Mouse (Mus musculus) forebrain, embryonic 13.5 days (tissue): Measurements from ENCODE around the gene Klf1. TPM values are rescaled to one million over a fixed set of nuclear protein-coding genes. Genes with fewer than 3 reads are reported as not detected.

ENCODE experiments used
- ATAC-seq: fragments of 200-750 bp; cut with Nextera tagmentation; 2 replicates; pipeline ENCODE4 v1.8.0; 2017
- H3K27ac ChIP-seq: fragments of 300-500 bp; sonication (generic); 2 replicates; pipeline ENCODE4 v1.5.1; 2015; ENCODE audit warnings: inconsistent platforms, mild to moderate bottlenecking, moderate library complexity
- H3K27me3 ChIP-seq: fragments of 300-500 bp; sonication (generic); 2 replicates; pipeline ENCODE4 v1.6.1; 2015; ENCODE audit warnings: mild to moderate bottlenecking, inconsistent platforms
- H3K36me3 ChIP-seq: fragments of 300-500 bp; sonication (generic); 2 replicates; pipeline ENCODE4 v1.6.1; 2015; ENCODE audit warnings: mild to moderate bottlenecking, inconsistent platforms; ENCODE audit not compliant: poor library complexity, severe bottlenecking
- H3K4me1 ChIP-seq: fragments of 300-500 bp; sonication (generic); 2 replicates; pipeline ENCODE4 v1.6.1; 2015; ENCODE audit warnings: inconsistent platforms
- H3K4me2 ChIP-seq: fragments of 300-500 bp; sonication (generic); 2 replicates; pipeline ENCODE4 v1.6.1; 2015; ENCODE audit warnings: inconsistent platforms, mild to moderate bottlenecking, moderate library complexity
- H3K4me3 ChIP-seq: fragments of 300-500 bp; sonication (generic); 2 replicates; pipeline ENCODE4 v1.5.1; 2015; ENCODE audit warnings: mild to moderate bottlenecking, inconsistent platforms
- H3K9ac ChIP-seq: fragments of 300-500 bp; sonication (generic); 2 replicates; pipeline ENCODE4 v1.6.1; 2015; ENCODE audit warnings: mild to moderate bottlenecking, inconsistent platforms
- H3K9me3 ChIP-seq: fragments of 300-500 bp; sonication (generic); replicated peaks from 2 replicates; pipeline ENCODE4 v1.6.1; 2016; ENCODE audit warnings: inconsistent platforms
- WGBS: fragments of 180-500 bp; shearing (Covaris S2); methylation state at CpG from one replicate; pipeline ENCODE4 v1.1.7; 2015; 5-methylcytosine and 5-hydroxymethylcytosine counted together
- polyA plus RNA-seq: library from polyadenylated mRNA; unstranded; fragments of >200 nt; fragmentation: Nextera tagmentation; extraction: Ambion mirVana; gene quantifications from 2 replicates; pipeline ENCODE4 v1.2.1, GENCODE M21; 2015

The Klf1 gene
- polyA plus RNA-seq, 1 experiment from 2014 or later = 0.74 TPM

DNA sequence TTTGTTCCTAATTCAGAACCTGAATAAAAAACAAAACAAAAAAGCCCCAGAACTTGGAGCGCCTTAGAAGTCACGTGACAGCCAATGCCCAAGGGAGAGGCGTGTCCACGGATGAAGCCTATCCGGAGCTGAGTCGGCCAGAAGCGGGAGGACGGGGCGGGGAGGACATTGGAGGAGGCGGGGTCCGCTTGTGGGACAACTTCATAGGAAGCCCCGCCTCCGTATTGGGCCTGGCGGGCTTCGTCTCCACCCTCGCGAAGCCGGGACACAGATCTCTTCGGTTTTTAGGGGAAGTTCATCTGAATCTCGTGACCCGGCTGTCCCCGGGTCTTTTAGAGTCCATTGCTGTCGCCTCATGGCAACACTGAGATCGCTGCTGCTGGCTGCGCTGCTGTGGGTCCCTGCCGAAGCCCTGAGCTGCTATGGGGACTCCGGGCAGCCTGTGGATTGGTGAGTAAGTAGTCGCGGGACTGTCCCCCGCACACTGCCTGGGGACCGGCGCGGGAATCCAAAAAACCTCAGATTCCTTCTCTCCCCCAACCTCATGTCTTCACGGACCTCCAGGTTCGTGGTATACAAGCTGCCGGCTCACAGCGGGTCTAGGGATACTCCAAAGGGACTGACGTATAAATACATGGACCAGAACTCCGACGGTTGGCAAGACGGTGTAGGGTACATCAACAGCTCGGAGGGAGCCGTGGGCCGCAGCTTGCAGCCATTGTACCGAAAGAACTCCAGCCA, 6.9 kb downstream of the Klf1 start, which contains the start of gene Dnase2a:
Dnase2a (plus strand) TSS at position 140 of the 741 bp plus-strand sequence.
- Histone ChIP-seq H3K27me3 (peaks cover 35% of the 10 kb centered on the region), H3K9me3 (no peaks in the 10 kb centered on the region), H3K9ac (peak within 1 kb of the TSS; percentile 70), H3K4me3 (peak within 1 kb of the TSS; percentile 47), H3K36me3 (peaks cover 40% of the 10 kb centered on the region), H3K4me1 (peaks cover 24% of the 10 kb centered on the region), H3K27ac (peak within 1 kb of the TSS; percentile 44; the same call in 1 of the 2 replicates), H3K4me2 (peak within 1 kb of the TSS; percentile 74)
- ATAC-seq = peak; percentile 85
- WGBS = under 1% methylated on average over 45 of the region's 45 CpGs

- ATAC-seq = 0 out of 2 replicates have a peak, but pooled peaks have one; percentile 1
- Histone ChIP-seq H3K4me3 (peak overlapping the region; percentile 47), H3K9me3 (no peaks in the 10 kb centered on the region), H3K27ac (no peak overlapping the region), H3K4me2 (peak overlapping the region; percentile 74), H3K4me1 (peaks cover 23% of the 10 kb centered on the region), H3K36me3 (peaks cover 44% of the 10 kb centered on the region), H3K27me3 (peaks cover 41% of the 10 kb centered on the region), H3K9ac (peak overlapping the region; percentile 70)
- 49% methylated on average over 20 of the region's 20 CpGs for WGBS
Observed at GRCm38 (mm10) chr8:84909162-84909767, 7.5 kb downstream of the Klf1 start.

DNA sequence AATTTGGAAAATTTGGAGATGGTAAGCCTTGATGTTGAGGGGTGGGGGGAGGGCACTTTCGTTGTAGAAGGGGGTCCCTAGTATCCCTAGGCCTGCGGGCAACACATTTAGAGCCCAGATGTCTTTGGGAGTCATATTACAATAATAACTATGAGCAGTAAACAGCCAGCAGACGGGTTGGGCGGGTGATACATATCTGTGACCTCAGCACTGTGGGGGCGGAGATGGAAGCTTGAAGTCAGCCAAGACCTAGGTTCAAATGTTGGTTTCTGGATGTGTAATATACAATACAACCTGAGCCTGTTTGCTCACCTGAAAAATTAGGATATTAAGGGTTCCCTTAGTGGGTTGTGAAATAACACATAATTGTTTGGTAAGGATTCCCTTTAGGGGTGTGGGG, 8.2 kb downstream of the Klf1 start:
- Histone ChIP-seq H3K27ac (no peak overlapping the region), H3K36me3 (peaks cover 51% of the 10 kb centered on the region), H3K27me3 (peaks cover 48% of the 10 kb centered on the region), H3K9me3 (no peaks in the 10 kb centered on the region), H3K4me3 (no peak overlapping the region), H3K4me2 (no peak overlapping the region; the same call in 1 of the 2 replicates), H3K4me1 (peaks cover 23% of the 10 kb centered on the region), H3K9ac (no peak overlapping the region)
- no peak for ATAC-seq
- 91% methylated on average over 5 of the region's 5 CpGs for WGBS

GRCm38 (mm10) chr8:84910551-84910950, 8.8 kb downstream of the Klf1 start:
- peaks cover 57% of the 10 kb centered on the region for H3K36me3 ChIP-seq
- H3K4me3 ChIP-seq = no peak overlapping the region
- WGBS = 89% methylated on average over 6 of the region's 6 CpGs
- no peak for ATAC-seq
- H3K9me3 ChIP-seq = no peaks in the 10 kb centered on the region
- no peak overlapping the region for H3K4me2 ChIP-seq
- H3K27ac ChIP-seq = no peak overlapping the region
- H3K27me3 ChIP-seq = peaks cover 54% of the 10 kb centered on the region
- peak overlapping the region; percentile 30 for H3K9ac ChIP-seq
- peaks cover 23% of the 10 kb centered on the region for H3K4me1 ChIP-seq

DNA sequence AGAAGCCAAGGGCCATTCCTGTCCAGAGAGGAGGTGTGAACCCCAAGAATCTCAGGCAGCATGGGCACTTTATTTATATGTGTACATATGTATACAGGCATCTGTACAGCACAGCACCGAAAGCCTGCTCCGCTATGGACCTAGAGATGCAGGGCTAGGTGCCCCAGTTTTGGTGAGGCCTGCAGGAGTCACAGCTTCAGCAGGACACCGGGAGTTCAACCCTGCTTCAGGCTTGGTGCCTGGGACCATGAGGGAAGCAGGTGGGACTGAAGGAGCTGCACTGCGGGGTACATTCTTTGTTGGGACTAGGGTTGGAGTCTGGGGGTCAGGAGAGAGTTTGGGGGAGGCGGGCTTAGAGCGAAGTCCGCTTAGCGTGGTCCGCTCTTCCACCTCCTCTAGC, 10.1 kb downstream of the Klf1 start:
- Histone ChIP-seq H3K27me3 (peaks cover 59% of the 10 kb centered on the region), H3K9ac (no peak overlapping the region), H3K4me1 (peaks cover 23% of the 10 kb centered on the region), H3K27ac (no peak overlapping the region), H3K36me3 (peaks cover 70% of the 10 kb centered on the region), H3K9me3 (no peaks in the 10 kb centered on the region), H3K4me3 (no peak overlapping the region), H3K4me2 (no peak overlapping the region)
- ATAC-seq = no peak
- 81% methylated on average over 9 of the region's 9 CpGs for WGBS

DNA sequence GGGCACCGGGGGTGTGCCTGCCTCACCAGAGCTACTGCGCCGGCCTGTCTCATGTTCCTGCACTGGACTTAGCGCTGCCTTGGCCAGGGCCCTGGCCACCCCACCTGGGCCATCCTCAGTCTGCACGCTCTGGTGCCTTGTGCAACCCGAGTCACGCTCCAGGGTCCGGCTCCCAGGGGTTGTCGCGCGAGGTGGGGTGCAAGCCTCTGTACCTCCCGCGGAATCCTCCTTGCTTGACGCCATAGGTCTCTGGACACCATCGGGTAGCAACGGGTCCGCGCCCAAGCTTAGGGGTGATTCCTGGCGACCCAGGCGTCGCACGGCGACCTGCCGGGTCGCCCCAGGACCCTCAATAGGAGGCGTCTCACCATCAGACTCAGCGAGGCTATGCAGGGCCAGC, 10.7 kb downstream of the Klf1 start:
- no peaks in the 10 kb centered on the region for H3K9me3 ChIP-seq
- H3K4me1 ChIP-seq = peaks cover 23% of the 10 kb centered on the region
- H3K4me2 ChIP-seq = peak overlapping the region; percentile 65
- H3K4me3 ChIP-seq = peak overlapping the region; percentile 34
- 28% methylated on average over 27 of the region's 27 CpGs for WGBS
- peak overlapping the region; percentile 45; the same call in 1 of the 2 replicates for H3K9ac ChIP-seq
- H3K36me3 ChIP-seq = peaks cover 76% of the 10 kb centered on the region
- ATAC-seq = no peak
- peaks cover 59% of the 10 kb centered on the region for H3K27me3 ChIP-seq
- H3K27ac ChIP-seq = no peak overlapping the region

DNA sequence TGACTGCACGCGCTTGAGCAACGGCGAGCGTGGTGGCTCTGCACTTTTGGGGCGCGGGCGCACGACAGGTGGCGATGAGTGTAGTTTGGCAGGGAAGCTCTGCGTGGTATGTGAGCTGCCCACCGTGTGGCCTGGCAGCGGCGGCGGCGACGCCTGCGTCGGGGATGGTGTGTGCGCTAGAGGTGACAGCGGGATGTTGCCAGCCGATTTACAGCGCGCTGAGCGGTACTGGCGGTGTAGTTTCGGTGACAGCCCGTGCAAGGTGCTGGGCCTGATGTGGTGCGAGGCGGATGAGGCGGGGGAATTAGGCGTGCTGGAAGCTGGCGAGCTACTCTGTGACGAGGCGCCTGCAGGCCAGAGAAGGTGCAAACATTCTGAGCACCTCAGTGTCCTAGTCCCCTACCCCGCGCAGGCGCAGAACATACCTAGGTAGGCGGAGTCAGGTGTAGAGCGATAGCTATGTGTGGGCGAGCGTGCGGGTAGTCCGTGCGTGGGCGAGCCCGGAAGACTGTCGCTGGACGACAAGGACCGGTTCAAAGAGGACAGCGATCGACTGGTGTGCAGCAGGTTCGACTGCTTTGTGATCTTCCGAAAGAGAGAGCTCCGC, 11.3 kb downstream of the Klf1 start:
- no peaks in the 10 kb centered on the region for H3K9me3 ChIP-seq
- peak overlapping the region; percentile 45 for H3K9ac ChIP-seq
- peak; percentile 5; the same call in 1 of the 2 replicates for ATAC-seq
- 3% methylated on average over 54 of the region's 55 CpGs for WGBS
- H3K27me3 ChIP-seq = peaks cover 60% of the 10 kb centered on the region
- H3K27ac ChIP-seq = no peak overlapping the region
- peaks cover 23% of the 10 kb centered on the region for H3K4me1 ChIP-seq
- H3K4me2 ChIP-seq = peak overlapping the region; percentile 65
- peaks cover 82% of the 10 kb centered on the region for H3K36me3 ChIP-seq
- H3K4me3 ChIP-seq = peak overlapping the region; percentile 34

DNA sequence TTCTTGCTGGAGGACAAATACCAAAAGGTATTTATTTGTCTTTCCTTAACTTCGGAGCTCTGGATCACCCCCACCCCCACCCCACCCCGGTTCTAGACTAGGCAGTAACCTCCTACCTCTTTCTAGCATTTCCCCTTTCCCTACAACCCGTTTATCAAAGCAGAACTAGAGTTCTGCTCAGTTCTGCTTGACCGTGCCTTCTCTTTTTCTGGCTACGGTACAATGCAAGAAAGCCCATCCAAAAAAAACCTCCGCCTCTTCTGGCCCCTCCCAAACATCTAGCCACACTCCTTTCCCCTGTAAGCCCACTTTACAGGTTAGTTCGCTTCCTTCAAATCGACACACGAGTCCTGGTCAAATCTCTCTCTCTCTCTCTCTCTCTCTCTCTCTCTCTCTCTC, 11.8 kb downstream of the Klf1 start:
- Histone ChIP-seq H3K9me3 (no peaks in the 10 kb centered on the region), H3K4me3 (peak overlapping the region; percentile 34), H3K36me3 (peaks cover 87% of the 10 kb centered on the region), H3K9ac (peak overlapping the region; percentile 45), H3K27me3 (peaks cover 62% of the 10 kb centered on the region), H3K4me1 (peaks cover 23% of the 10 kb centered on the region), H3K27ac (no peak overlapping the region), H3K4me2 (peak overlapping the region; percentile 65)
- ATAC-seq = no peak
- WGBS = 12% methylated on average over 9 of the region's 9 CpGs

DNA sequence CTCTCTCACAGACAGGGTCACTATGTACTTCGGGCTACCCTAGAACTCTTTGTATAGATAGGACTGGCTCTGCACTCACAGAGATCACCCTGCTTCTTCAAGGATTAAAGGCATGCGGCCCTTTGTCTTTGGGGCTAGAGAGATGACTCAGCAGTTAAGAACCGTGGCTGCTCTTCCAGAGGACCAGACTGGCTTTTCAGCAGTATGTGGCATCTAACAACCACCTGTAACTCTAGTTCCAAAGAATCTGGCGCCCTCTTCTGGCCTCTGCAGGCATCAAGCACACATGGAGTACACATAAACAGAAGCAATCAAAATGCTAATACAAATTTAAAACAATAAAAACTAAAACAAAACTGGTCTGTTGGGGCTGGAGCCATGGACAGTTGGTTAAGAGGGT, 12.2 kb downstream of the Klf1 start:
- Histone ChIP-seq H3K27me3 (peaks cover 62% of the 10 kb centered on the region), H3K4me3 (no peak overlapping the region), H3K36me3 (peaks cover 91% of the 10 kb centered on the region), H3K4me2 (no peak overlapping the region), H3K9ac (no peak overlapping the region), H3K4me1 (peaks cover 19% of the 10 kb centered on the region), H3K9me3 (no peaks in the 10 kb centered on the region), H3K27ac (no peak overlapping the region)
- no peak for ATAC-seq
- WGBS = 34% methylated on average over 4 of the region's 4 CpGs

- no peak overlapping the region for H3K27ac ChIP-seq
- peaks cover 57% of the 10 kb centered on the region for H3K27me3 ChIP-seq
- WGBS = 88% methylated on average over 8 of the region's 8 CpGs
- no peak overlapping the region for H3K4me3 ChIP-seq
- H3K9me3 ChIP-seq = no peaks in the 10 kb centered on the region
- H3K9ac ChIP-seq = no peak overlapping the region
- H3K4me1 ChIP-seq = peaks cover 10% of the 10 kb centered on the region
- H3K36me3 ChIP-seq = peaks cover 94% of the 10 kb centered on the region
- no peak for ATAC-seq
- H3K4me2 ChIP-seq = no peak overlapping the region
Observed at GRCm38 (mm10) chr8:84915269-84915668, 13.5 kb downstream of the Klf1 start.

DNA sequence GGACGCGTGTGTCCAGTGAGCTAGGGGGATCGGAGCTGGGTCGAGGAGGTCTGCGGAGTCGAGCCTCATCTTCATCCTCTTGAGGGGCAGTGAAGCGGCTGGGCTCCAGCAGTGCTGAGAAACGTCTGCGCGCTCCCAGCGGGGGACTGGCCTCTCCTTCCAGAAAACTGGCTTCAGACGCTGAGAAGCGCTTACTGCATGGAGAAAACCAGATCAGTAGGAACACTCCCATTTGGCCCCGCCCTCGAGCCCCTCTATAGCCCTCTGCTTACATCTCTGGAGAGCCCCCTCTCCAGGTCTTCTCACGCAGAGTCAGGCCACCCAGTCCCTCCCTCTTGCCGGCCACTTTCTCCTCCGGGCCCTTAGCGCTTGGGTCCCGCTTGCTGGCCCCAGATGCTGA, 16.1 kb downstream of the Klf1 start:
- no peaks in the 10 kb centered on the region for H3K9me3 ChIP-seq
- no peak for ATAC-seq
- H3K4me3 ChIP-seq = no peak overlapping the region
- H3K4me2 ChIP-seq = no peak overlapping the region
- H3K36me3 ChIP-seq = peaks cover 93% of the 10 kb centered on the region
- peaks cover 34% of the 10 kb centered on the region for H3K27me3 ChIP-seq
- no peak overlapping the region for H3K27ac ChIP-seq
- peaks cover 7% of the 10 kb centered on the region for H3K4me1 ChIP-seq
- 33% methylated on average over 20 of the region's 20 CpGs for WGBS
- H3K9ac ChIP-seq = no peak overlapping the region

DNA sequence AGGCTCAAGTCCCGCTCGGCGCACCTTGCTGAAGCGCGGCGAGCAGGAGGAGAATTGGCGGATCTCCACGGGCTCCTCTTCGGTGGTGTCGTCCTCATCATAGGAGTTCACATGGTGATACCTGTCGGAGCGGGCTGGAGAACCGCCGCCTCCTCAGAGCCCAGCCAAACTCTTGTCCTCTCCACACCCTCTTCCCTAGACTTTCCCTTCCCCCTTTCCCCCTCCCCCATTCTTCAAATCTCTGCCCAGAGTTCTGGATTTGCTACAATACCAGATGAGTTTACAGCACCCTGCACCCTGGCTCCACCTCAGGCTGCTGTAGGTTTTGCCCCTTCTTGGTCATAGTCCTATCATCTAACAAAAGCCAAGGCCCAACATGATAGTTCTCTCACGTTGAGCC, 16.9 kb downstream of the Klf1 start:
- ATAC-seq = no peak
- Histone ChIP-seq H3K4me1 (no peaks in the 10 kb centered on the region), H3K4me2 (no peak overlapping the region), H3K4me3 (no peak overlapping the region), H3K9me3 (no peaks in the 10 kb centered on the region), H3K27ac (no peak overlapping the region), H3K9ac (no peak overlapping the region), H3K36me3 (peaks cover 92% of the 10 kb centered on the region), H3K27me3 (peaks cover 27% of the 10 kb centered on the region)
- 90% methylated on average over 15 of the region's 15 CpGs for WGBS
